Mouse (Mus musculus): ENCODE data around the gene Filip1. TPM values are rescaled to one million over a fixed set of nuclear protein-coding genes. Genes with fewer than 3 reads are reported as not detected.

The Filip1 gene
- total RNA-seq, 2 experiments from 2014 or later, result 129 to 143 TPM

DNA sequence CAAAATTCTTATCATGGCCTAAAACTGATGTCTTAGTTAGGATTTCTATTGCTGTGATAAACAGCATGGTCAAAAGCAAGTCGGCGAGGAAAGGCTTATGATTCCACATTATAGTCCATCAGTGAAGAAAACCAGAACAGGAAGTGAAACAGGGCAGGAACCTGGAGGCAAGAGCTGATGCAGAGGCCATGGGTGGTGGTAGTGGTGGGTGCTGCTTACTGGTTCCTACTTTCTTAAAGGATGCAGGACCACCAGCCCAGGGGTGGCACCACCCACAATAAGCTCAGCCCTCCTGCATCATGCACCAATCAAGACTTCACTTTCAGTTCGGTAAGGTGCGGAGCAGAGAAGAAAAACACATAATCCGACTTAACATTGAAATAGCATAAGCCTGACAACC, 61.3 kb downstream of the Filip1 start:
- no peak for DNase-seq
- intact Hi-C loops (cut with DNase I), result no loop called here

DNA sequence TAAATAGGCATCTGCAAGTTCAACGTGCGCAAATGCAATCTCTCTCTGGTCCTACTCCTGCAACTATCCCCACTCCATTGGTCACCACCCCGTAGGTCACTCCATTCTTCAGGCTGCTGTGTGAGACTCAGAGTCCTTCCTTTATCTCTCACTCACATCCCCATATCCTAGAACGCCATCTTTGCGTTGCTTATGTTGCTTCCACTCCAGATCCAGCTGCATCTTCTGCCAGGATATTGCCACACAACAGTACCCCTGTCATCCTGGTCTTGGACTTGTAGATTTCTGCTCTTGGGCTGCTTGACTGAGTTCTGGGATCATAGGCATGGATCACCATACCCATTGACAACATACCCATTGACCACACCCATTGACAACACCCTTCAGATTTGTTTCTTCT, 62.0 kb downstream of the Filip1 start:
- intact Hi-C loops (cut with DNase I), result no loop called here
- no peak for DNase-seq

DNA sequence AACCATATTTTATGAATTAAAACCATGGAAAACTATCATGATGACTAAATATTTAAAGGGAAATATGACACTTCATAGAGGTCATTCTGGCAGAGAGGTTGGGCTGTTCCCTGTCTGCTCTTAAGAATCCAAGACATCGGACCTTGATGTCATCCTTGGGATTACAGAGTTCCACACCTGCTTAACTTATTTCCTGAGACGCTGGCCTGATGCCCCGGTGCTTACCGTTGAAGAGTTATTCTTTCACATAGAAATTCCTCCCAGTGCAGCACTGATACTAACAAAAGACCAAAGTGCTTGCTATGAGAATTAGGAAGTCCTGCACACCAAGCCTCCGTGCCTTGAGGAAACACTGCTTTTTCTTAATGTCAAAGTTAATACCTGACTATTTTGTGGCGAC, 62.6 kb downstream of the Filip1 start:
- intact Hi-C loops (cut with DNase I), result no loop called here
- DNase-seq, result no peak

DNA sequence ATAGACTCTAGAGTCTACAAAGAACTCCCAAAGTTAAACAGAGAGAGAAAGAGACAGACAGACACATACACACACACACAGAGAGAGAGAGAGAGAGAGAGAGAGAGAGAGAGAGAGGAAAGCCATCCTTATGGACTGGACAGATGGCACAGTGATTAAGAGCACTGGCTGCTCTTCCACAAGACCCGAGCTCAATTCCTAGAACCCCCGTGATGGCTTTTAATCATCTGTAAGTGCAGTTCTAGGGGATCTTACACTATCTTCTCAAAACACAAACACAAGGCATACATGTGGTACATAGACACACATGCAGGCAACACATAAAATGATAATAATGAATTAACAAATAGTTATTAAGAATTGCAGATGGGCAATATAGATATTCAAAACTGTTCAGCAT, 64.3 kb downstream of the Filip1 start:
- intact Hi-C loops (cut with DNase I), result loop anchor here (2.0 kb wide), 1 partner anchor 18 kb away; no protein-coding TSS in a partner anchor
- no peak for DNase-seq

DNA sequence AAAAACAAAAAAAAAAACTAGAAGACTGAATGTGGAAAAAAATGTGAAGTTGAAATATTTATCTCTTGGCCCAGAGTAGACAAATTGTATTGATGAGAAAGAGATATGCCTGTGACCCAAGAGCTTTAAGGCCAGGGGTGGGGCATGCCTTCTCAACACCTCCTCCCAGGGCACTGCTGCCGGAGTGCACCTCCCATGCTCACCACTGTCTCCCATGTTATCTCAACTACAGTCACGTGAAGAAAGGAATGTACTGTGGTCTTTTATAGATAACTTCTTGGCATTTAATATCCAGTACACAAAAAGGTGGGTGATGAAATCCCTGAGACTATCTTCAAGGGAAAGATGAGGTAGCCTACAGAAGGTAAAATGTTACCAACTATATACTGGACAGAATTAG, 64.7 kb downstream of the Filip1 start:
- intact Hi-C loops (cut with DNase I), result loop anchor here (2.0 kb wide), 1 partner anchor 17 kb away; no protein-coding TSS in a partner anchor
- DNase-seq, result no peak

DNA sequence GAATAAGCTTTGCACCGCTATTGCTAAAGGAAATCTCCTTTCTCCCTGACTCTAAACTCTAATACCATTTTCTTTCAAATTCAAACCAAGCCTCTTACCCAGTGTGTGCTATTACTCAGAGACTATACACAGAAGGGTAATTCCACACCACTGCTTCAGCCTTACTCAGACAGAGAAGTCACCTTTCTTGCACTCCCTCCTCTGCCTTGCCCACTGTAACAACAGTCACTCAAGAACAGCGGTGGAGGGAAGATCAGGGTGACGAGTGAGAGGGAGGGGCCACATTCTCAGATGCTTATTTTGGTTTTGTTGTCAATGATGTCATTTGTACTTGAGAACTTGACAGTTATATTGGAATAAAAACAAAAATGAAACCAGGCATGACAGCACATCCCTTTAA, 65.2 kb downstream of the Filip1 start:
- DNase-seq, result no peak
- intact Hi-C loops (cut with DNase I), result no loop called here

DNA sequence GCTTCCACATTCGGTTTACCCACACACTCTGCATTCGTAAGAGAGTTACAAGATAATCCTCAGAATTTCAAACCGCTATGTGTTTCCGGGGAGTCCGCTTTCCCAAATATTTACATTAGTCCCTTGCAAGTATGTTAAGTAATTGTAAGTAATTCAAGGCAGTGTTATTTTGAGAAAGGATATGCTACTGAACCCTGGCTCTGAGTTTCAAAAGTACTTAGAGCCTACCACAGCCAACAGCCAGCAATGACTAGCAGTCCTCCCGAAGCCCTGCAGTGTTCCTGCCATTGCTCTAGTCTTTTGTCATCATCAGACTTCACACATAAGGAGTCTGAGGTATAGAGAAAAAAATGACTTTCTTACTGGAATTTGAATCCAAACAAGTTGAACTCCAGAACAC, 67.8 kb downstream of the Filip1 start:
- no peak for DNase-seq
- intact Hi-C loops (cut with DNase I), result no loop called here

DNA sequence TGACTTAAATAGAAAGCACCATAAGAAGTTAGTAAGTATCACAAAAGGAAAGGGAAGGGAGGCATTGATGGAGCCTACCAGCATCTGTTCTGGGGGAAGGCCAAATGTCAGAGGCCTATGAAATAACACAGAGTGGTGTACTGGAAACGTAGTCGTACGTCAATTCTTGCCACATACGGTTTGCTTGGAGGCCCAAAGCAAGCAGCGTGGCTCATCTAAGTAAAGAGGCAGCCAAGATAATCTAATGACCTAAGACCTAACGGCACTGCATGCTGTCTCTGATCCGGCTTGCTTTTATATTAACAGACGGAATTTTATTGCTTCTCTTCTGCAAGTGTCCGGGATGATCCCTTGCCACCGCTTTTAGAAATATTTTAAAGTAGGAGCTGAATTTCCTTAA, 68.7 kb downstream of the Filip1 start:
- no peak for DNase-seq
- intact Hi-C loops (cut with DNase I), result no loop called here

DNA sequence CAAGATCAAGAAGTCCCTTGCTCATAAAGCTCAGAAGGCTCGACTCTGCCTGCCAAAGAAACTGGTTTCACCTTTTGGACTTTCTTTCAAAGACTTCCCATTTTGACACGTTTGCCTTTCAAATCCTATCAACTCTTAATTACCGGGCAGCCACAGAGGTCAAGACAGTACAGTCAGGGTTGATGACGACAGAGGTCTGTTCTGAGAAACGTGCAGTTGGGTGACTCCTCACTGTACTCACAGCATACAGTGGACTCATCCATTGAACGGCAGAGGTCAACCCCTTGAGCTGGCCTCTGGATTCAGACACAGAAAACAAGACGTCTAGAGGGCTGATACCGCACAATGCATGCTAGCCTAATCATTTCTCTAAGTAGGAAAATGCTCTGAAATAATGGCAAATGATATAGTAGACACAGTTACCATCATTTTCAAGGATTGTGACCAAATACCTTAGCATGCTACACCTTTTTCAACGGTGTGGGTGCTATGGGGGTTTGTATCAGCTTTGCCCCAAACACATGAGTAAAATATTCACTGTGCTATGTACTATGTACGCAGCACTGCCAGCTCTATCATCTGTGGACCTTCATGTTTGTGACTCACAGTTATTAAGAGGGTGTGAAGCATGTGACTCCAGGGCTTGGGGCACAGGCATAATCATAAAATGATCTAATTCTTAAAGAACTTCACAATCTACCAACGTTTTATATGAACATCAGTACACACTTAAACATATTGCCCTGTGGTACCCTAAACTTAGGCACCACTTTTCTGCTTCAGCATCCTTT, 74.0 kb downstream of the Filip1 start:
- DNase-seq, result no peak
- intact Hi-C loops (cut with DNase I), result no loop called here

DNA sequence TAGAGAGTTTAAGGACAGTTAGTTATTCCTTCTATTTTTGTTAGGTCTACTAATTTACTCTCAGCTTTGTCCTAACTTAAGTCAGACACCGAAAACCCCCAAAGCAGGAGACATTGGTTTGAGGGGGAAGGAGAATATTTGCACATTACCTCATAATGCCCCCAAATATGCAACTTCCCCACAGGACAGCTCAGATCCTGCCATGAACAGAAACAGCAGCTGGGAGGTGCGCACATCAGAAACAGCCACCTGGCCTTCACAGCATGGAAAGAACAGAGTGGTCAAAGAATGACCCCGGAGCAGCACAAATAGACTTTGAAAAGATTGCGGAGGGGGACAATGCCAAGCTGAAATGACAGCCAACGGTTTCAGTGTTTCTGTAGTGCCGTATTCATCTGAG, 75.1 kb downstream of the Filip1 start:
- no peak for DNase-seq
- intact Hi-C loops (cut with DNase I), result no loop called here

DNA sequence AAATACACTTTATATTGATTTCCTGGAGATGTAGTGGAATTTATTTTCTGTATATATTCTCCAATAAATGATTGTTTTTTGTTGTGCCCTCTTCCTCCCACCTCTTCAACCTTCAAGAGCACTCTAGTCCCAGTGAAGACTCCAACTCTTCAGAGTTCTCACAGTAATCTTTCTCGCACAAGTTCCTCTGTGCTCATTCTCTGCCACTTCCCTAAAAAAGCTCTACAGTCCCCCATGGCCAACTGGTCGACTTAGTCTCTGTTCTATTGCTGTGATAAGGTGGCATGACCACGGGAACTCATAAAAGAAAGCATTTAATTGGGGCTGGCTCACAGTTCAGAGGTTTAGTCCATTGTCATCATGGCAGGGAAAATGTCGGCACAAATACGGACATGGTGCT, 80.1 kb downstream of the Filip1 start:
- intact Hi-C loops (cut with DNase I), result no loop called here
- DNase-seq, result no peak

DNA sequence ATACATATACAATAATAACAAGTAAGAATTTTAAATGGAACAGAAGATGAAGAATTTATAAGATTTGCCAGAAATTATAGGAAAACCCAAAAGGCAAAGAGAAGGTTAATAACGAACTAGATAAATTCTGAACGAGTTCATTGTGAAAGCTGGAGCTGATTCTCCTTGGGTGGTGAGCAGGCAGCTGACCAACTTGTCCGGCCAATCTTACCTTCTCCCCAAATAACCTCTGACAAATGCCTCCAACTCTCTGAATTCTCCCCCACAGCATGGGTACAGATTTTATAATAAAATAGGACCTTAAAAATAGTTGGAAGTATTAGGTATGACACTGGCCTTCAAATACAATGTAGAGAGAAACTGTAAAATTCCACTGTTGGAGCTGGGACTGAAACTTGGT, 84.6 kb downstream of the Filip1 start:
- intact Hi-C loops (cut with DNase I), result no loop called here
- peak in 1 of 2 experiments; percentile 55 for DNase-seq

DNA sequence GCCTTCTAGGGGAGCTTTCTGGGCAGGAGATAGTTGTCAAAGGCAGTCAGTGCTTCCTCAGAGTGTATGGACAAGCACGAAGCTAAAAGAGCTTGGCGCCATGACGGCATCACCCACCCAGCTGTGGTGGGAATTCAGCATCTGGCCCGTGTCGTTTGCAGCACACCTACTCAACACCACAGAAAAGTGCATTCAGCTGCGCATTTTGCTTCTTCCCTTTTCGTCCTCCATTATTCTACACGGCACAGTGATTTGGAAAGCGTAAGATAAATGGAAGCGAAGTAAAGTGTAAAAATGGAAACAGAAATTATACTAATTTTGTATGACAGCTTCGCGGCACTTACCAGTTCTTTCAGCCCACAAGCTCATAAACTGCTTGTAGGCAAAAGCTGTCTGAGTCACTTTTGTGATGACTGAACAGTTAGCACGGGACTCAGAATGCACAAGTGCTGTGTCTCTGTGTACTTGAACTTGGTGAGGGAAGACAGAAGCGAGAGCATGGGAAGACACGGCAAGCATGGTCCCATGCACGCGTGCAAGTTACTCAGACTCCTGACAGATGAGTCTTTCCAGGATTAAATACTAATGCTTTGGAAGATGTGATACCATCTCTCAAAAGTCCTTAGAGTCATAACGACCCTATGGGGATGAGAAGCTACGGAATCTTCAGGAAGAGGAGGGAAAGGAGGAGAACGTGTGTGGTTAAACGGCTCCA, 85.3 kb downstream of the Filip1 start:
- DNase-seq, result peak in 1 of 2 experiments; percentile 41
- intact Hi-C loops (cut with DNase I), result loop anchor here (2.0 kb wide), 1 partner anchor 49 kb away; no protein-coding TSS in a partner anchor

DNA sequence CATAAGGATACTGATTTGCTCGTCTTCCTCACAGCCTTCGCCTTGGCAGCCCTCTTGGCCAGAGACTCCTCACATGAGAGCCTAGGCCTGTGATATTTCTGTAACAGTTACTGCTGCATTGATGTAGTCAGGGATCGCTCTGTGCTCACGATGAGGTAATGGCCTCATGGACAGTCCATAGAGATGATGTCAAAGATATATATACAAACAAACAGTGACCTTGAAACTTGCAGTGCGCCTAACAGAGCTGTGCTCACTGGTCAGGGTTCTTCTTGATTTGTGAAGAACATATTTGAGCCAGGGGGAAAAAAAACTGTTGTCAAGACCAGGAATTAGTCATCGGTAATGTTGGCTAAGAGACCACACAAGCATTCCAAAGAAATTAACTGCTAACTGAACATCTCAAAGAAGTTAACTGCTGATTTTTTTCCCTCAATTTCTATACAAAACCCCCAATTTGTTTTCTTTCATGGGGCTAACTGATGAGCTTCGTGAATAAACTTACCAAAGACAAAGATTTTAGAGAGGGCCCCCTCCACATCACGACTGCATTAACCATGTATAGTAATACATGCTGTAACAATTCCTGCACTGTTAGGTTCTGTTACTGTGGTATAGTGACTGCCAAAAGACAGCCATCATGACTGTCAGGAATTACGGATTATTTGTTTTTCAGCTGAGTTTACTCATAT, 86.0 kb downstream of the Filip1 start:
- intact Hi-C loops (cut with DNase I), result loop anchor here (2.0 kb wide), 1 partner anchor 50 kb away; no protein-coding TSS in a partner anchor
- peak; percentile 62 to 70 for DNase-seq

DNA sequence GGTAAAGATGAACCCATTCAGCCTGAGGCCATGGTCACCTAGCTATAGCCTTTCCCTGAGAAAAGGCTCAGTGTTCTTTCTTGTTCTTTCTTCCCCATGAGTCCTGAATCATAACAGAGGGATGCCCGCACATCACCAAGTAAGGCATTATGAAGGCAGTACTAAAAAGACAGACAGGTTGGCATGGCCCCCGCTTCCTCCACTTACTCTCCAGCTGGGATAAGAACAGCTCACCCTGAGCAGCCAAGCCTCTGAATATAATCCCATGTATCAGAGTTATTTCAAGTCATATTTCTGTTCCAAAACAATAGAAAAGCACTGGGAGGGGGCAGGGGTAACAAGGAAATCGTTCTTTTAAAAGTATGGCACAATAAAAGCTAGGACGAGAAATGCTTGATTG, 86.7 kb downstream of the Filip1 start:
- DNase-seq, result no peak
- intact Hi-C loops (cut with DNase I), result loop anchor here (2.0 kb wide), 1 partner anchor 51 kb away; no protein-coding TSS in a partner anchor

DNA sequence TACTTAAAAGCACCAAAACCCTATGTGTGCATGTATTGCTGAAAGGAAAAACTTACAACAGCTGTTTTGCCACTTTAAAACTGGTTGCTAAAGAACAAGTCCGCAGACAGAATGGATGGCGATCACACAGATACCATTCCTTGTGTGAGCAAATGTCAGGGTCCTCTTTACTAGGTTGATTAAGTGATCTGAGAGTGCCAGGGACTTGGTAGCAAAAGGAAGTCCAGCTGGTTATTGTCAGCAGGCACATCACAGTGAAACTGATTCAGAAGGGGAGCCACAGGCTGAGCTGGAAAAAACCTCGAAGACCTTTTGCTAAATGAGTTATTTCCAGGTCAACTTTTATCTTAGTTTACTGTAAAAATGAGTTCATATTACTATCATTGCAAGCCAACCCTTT, 89.4 kb downstream of the Filip1 start:
- intact Hi-C loops (cut with DNase I), result loop anchor here (5.0 kb wide), 1 partner anchor 36 kb away; no protein-coding TSS in a partner anchor
- no peak for DNase-seq

DNA sequence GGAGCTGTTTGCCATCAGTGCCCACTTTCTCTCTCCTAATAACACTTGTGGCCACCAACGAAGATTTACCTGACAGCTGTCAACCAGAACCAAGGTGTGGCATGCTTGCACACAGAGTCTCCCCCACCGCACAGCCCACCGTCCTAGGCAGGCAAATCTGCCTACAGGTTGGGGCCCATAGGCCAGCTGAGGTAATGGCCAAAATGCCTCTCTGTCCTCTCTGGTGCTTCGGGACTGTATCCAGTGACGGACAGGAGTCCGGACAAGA, 90.2 kb downstream of the Filip1 start:
- DNase-seq, result no peak
- intact Hi-C loops (cut with DNase I), result loop anchor here (5.0 kb wide), 1 partner anchor 35 kb away; no protein-coding TSS in a partner anchor

DNA sequence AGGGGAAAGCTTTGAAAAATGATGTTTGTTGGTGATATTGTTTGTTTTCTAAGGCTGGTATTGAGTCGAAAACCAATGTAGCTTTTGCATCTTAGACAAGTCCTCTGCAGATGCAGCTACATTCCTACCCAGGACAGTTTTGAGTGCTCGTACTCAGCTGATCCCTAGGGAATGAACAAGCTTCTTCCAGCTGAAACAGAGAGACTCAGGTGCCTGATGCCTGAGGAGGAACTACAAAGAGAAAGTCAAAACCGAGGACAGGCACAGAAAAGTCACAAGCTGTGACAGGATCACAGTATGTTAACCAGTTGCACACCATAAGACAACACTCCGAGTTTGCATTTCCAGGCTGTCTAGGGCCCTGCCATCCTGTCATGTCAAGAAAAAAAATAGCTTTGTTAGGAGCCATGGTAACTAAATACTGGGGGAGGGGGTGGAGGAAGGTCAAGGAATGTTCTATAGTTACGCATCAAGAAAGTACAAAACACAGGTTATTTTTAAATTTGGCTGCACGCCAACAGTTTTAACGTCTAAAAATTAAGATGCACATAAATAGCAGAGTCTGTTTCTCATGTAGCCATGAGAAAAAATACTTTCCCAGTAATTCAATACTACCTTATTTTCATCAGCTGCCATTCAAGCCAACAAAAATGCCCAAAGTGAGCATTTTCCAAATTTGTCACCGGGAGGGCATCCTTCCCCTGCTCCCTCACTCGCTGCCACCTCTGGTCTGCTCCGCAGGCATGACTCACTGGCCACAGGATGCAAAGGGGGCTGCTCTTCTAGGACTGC, 90.8 kb downstream of the Filip1 start:
- DNase-seq, result no peak
- intact Hi-C loops (cut with DNase I), result loop anchor here (5.0 kb wide), 1 partner anchor 35 kb away; no protein-coding TSS in a partner anchor

DNA sequence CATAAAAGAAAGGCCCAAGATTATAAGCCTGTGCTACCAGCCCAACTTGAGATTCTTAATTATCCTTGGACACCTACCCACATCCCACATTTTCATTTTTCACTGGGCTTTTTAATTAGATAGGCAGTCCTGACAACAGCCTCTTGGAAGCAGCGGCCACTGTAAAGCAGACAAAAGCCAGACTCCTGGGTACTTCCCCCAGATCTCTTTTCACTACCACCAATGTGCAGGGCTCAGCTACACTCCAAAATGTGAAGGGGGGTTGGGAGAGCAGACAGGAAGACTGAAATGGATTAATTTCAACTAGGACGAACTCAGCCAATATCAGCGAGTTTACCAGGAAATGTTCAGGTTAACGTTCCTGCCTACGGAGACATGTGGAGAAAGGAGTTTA, 92.1 kb downstream of the Filip1 start:
- intact Hi-C loops (cut with DNase I), result loop anchor here (5.0 kb wide), 1 partner anchor 33 kb away; no protein-coding TSS in a partner anchor
- no peak for DNase-seq

DNA sequence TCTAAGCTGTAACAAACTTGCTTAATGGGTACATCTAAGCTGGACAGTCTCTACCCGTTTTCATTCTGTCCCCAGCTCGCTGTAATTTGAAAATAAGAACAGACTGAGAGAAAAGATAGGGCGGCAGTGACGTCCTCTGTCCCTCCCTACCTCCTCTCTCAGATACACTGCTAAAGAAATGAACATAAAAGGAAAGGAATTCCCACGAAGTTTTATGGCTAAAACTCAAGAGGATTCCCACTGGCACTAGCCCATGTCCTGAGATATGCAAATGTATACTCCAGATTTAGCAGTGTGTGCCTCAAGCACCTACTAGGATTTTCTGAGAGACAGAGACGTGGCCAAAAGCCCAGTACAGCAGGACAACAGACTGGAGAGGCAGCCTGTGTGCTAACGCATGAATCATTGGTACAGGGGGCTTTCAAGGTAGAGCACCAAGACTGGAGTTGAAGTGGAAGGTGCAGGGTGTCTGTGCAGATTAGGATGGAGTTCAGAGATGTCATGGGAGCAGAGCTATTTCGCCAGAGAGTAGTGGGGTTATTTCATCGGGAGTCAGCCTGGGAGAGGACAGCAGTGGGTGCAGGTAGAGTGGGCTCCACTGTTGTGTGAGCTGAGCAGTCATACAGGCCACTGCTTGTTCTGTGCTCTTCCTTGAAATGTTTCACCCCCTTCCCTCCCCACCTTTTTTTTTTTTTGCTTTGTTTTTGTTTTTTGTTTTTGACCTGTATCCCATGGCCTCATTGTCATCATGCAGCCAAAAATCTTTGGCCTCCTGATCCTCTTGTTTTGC, 92.7 kb downstream of the Filip1 start:
- peak; percentile 58 to 67 for DNase-seq
- intact Hi-C loops (cut with DNase I), result loop anchor here (5.0 kb wide), 1 partner anchor 33 kb away; no protein-coding TSS in a partner anchor

All from heart, postnatal 10 days (tissue).